Mouse (Mus musculus) stomach, embryonic 14.5 days (tissue): ENCODE measurements around the gene Cryaa. TPM values are rescaled to one million over a fixed set of nuclear protein-coding genes. Genes with fewer than 3 reads are reported as not detected.

Experiments used
- ATAC-seq: fragments of 200-750 bp; cut with Nextera tagmentation; 2 replicates; pipeline ENCODE4 v1.8.0; 2017; ENCODE audit warnings: low read depth, moderate TSS enrichment; ENCODE audit not compliant: insufficient number of reproducible peaks, insufficient read depth, low FRiP score
- H3K27ac ChIP-seq: fragments of 300-500 bp; sonication (generic); 2 replicates; pipeline ENCODE4 v1.5.1; 2014; ENCODE audit warnings: mild to moderate bottlenecking, low read length, moderate library complexity, mixed read lengths
- H3K27me3 ChIP-seq: fragments of 300-500 bp; sonication (generic); 2 replicates; pipeline ENCODE4 v1.6.1; 2014; ENCODE audit warnings: low read length, control low read depth, mixed read lengths; ENCODE audit not compliant: control insufficient read depth, insufficient read depth
- H3K36me3 ChIP-seq: fragments of 300-500 bp; sonication (generic); 2 replicates; pipeline ENCODE4 v1.6.1; 2014; ENCODE audit warnings: mild to moderate bottlenecking, control low read depth, low read length, moderate library complexity, mixed read lengths; ENCODE audit not compliant: control insufficient read depth, insufficient read depth
- H3K4me1 ChIP-seq: fragments of 300-500 bp; sonication (generic); 2 replicates; pipeline ENCODE4 v1.6.1; 2014; ENCODE audit warnings: low read length, control low read depth, mixed read lengths; ENCODE audit not compliant: control insufficient read depth, insufficient read depth
- H3K4me2 ChIP-seq: fragments of 300-500 bp; sonication (generic); replicated peaks from 2 replicates; pipeline ENCODE4 v1.6.1; 2014; ENCODE audit warnings: low read depth, low read length, control low read depth
- H3K4me3 ChIP-seq: fragments of 300-500 bp; sonication (generic); 2 replicates; pipeline ENCODE4 v1.5.1; 2014; ENCODE audit warnings: low read depth, low read length, control low read depth
- H3K9ac ChIP-seq: fragments of 300-500 bp; sonication (generic); replicated peaks from 2 replicates; pipeline ENCODE4 v1.6.1; 2014; ENCODE audit warnings: low read depth, mild to moderate bottlenecking, control low read depth, low read length, moderate library complexity, mixed read lengths
- H3K9me3 ChIP-seq: fragments of 300-500 bp; sonication (generic); 2 replicates; pipeline ENCODE4 v1.6.1; 2016; ENCODE audit warnings: low read depth, low read length, control low read depth; ENCODE audit not compliant: control insufficient read depth
- WGBS: fragments of 180-500 bp; shearing (Covaris S2); extraction: QIAGEN DNeasy Blood & Tissue Kit; methylation state at CpG from one replicate; pipeline ENCODE4 v1.1.7; 2014; 5-methylcytosine and 5-hydroxymethylcytosine counted together
- polyA plus RNA-seq: library from polyadenylated mRNA; unstranded; fragments of >200 nt; fragmentation: Nextera tagmentation; extraction: Ambion mirVana; gene quantifications from 2 replicates; pipeline ENCODE4 v1.2.1, GENCODE M21; 2014

Gene Cryaa
- polyA plus RNA-seq, 1 experiment from 2014 or later = not detected

DNA sequence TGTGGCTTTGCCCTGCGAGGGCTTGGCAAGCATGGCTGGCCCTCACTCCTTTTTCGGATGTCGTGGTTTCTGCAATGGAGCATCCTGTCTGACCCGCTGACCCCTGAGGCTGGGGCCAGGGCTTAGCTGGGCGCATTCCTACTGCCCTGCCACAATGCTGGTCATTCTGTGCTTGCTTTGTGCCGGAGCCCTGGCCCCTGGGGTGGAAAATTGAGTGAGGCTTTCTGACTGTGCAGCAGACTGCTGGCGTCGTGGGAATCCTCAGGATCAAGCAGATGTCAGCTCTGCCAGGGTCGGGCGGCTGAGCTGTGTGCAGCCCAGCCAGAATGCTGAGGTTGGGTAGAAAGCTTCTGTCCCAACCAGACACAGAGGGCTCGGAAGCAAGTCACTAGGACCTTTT lies 7.4 kb upstream of the Cryaa start:
- no peak overlapping the region for H3K27ac ChIP-seq
- H3K27me3 ChIP-seq = no peaks in the 10 kb centered on the region
- no peak overlapping the region for H3K4me2 ChIP-seq
- no peaks in the 10 kb centered on the region for H3K9me3 ChIP-seq
- no peak for ATAC-seq
- H3K9ac ChIP-seq = no peak overlapping the region
- H3K36me3 ChIP-seq = no peaks in the 10 kb centered on the region
- no peak overlapping the region for H3K4me3 ChIP-seq
- H3K4me1 ChIP-seq = 0 out of 2 replicates have a peak, but pooled peaks cover 2% of the 10 kb centered on the region
- 47% methylated on average over 11 of the region's 11 CpGs for WGBS

DNA sequence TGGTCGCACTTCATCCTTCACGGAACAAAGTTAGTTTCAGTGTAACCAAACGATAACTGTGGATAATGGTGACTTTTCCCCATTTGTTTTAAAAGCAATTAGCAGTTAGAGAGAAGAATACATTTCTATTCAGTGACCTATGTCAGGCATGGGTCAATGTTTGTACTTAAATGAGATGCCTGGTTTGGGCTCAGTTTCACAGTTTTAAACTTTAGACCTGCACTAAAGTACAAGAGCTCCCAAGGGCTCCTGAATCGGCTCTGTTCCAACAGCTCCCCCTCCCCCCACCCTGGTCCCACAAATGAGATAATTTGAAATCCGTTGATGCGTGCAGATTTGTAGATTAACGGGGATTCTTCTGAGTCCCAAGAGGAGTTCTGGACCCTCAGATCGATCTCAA lies 5.9 kb upstream of the Cryaa start:
- Histone ChIP-seq H3K27ac (no peak overlapping the region), H3K4me1 (0 out of 2 replicates have a peak, but pooled peaks cover 2% of the 10 kb centered on the region), H3K4me2 (no peak overlapping the region), H3K4me3 (no peak overlapping the region), H3K9ac (no peak overlapping the region), H3K36me3 (no peaks in the 10 kb centered on the region), H3K27me3 (no peaks in the 10 kb centered on the region), H3K9me3 (no peaks in the 10 kb centered on the region)
- ATAC-seq = no peak
- 77% methylated on average over 8 of the region's 8 CpGs for WGBS

DNA sequence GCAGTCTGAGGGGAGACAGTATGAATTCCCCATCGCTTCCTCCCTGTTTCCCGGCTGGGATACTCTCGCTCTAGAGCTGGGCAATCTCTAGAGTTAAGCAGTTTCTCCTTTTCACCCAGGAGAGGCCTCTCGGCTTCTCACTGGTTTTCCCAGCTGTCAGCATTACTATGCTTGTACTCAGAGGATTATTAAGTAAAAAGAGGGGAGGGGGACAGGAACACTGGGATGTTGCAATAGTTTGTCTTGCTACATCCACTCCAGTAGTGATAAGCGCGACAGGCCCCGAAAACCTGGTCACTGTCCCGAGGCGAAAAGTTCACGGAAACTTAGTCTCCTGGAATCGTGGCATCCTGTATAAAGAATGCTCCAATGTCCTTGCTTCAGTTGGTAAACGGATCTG lies 5.3 kb upstream of the Cryaa start:
- H3K27me3 ChIP-seq = no peaks in the 10 kb centered on the region
- no peak overlapping the region for H3K4me3 ChIP-seq
- H3K9me3 ChIP-seq = no peaks in the 10 kb centered on the region
- 82% methylated on average over 12 of the region's 12 CpGs for WGBS
- 0 out of 2 replicates have a peak, but pooled peaks cover 2% of the 10 kb centered on the region for H3K4me1 ChIP-seq
- no peak overlapping the region for H3K27ac ChIP-seq
- H3K36me3 ChIP-seq = no peaks in the 10 kb centered on the region
- H3K9ac ChIP-seq = no peak overlapping the region
- ATAC-seq = no peak
- no peak overlapping the region for H3K4me2 ChIP-seq

DNA sequence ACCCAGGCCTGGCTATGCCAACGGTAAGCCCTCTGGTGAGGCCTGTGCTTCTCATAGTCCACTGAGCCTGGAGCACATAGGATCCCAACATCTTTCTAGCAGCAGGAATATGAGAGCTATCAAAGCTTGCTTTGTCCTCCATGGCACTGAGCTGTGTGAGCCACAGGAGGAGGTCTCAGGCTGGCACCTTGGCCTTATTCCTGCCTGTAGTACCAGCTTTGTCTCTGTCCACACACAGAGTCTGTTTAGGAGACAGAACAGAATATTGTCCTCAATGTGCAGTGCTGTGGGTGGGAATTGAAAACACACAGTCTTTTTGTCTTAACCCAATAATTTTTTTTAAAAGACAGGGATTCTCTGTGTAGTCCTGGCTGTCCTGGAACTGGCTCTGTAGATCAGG lies 3.2 kb upstream of the Cryaa start:
- 57% methylated on average over 1 of the region's 1 CpGs for WGBS
- ATAC-seq = no peak
- no peaks in the 10 kb centered on the region for H3K27me3 ChIP-seq
- no peaks in the 10 kb centered on the region for H3K36me3 ChIP-seq
- no peak overlapping the region for H3K4me3 ChIP-seq
- H3K27ac ChIP-seq = no peak overlapping the region
- no peak overlapping the region for H3K9ac ChIP-seq
- no peak overlapping the region for H3K4me2 ChIP-seq
- H3K9me3 ChIP-seq = no peaks in the 10 kb centered on the region
- H3K4me1 ChIP-seq = 0 out of 2 replicates have a peak, but pooled peaks cover 2% of the 10 kb centered on the region

DNA sequence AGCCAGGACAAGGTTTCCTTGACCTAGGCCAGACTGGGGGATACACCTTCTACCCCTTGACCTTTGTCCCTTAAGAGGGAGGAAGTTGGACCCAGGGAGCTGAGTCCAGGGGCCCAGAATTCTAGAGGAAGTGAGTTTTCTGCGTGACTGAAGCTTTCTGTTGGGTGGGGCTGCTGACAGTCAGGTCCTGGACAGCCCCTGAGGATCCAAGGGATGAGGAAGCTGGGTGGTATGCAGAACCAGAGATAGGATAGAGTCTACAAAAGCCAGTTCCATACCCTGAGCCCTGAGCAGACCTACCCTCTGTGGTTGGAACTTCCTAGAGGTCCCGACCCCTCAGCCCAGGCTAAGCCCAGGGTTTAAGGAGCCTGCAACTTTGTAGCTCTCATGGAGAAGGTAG lies 2.8 kb downstream of the Cryaa start:
- WGBS = 68% methylated on average over 2 of the region's 2 CpGs
- no peak overlapping the region for H3K27ac ChIP-seq
- H3K4me3 ChIP-seq = no peak overlapping the region
- no peaks in the 10 kb centered on the region for H3K36me3 ChIP-seq
- no peak overlapping the region for H3K9ac ChIP-seq
- no peak overlapping the region for H3K4me2 ChIP-seq
- no peaks in the 10 kb centered on the region for H3K27me3 ChIP-seq
- no peaks in the 10 kb centered on the region for H3K9me3 ChIP-seq
- H3K4me1 ChIP-seq = no peaks in the 10 kb centered on the region
- no peak for ATAC-seq

DNA sequence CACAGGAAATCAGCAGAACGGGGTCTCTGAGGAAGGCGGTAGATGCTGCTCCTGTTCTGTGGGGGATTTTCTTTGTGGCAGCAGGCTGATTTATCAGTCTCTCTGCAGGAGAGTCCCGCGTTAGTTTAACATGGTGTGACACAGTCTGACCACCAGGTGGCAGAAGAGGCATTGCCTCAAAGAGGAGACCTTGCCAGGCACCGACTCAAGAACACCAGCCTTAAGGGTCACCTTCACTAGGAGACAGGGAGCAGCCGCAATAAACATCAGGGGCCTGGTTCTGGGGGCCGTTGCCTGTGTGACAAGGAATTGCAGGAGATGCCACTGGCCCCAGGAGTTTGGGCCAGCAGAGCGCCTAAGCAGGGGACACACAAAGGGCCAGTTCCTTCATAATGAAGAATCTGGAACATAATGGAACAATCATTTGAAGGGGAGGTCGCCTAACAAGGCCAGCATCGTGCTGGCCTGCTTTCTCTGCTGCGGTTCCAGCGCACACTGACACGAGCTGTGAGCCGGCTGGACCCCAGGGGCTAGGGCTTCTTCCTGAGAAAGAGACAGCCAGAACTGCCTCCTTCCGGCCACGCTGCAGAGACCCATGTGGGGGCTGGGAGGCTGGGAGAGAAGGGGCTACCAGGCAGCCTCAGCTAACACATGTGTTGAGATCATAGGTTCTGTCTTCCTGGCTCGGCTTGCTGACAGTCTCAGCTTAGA lies 8.1 kb downstream of the Cryaa start:
- Histone ChIP-seq H3K9me3 (no peaks in the 10 kb centered on the region), H3K4me1 (peaks cover 12% of the 10 kb centered on the region), H3K9ac (no peak overlapping the region), H3K4me3 (no peak overlapping the region), H3K27me3 (no peaks in the 10 kb centered on the region), H3K4me2 (peak overlapping the region; percentile 19; the same call in 1 of the 2 replicates), H3K27ac (peak overlapping the region; percentile 92), H3K36me3 (no peaks in the 10 kb centered on the region)
- peak; percentile 62; the same call in 1 of the 2 replicates for ATAC-seq
- WGBS = 16% methylated on average over 17 of the region's 17 CpGs

DNA sequence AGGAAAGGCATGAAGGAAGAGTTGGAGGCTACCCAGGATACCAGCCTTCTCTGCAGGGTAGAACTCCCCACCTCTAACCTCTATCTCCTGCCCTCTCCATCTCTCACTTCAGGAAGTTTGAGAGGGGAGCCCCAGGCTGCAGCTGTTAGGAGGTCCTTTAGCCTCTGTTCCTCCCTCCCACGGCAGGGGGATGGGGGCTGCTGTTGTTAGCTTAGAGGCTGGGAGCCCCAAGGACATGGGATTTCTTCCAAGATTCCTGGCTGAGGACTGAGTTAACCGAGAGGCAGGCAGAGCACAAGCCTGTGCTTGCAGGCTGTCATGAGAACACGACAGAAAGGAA lies 8.6 kb downstream of the Cryaa start:
- peak overlapping the region; percentile 19; the same call in 1 of the 2 replicates for H3K4me2 ChIP-seq
- 15% methylated on average over 3 of the region's 3 CpGs for WGBS

DNA sequence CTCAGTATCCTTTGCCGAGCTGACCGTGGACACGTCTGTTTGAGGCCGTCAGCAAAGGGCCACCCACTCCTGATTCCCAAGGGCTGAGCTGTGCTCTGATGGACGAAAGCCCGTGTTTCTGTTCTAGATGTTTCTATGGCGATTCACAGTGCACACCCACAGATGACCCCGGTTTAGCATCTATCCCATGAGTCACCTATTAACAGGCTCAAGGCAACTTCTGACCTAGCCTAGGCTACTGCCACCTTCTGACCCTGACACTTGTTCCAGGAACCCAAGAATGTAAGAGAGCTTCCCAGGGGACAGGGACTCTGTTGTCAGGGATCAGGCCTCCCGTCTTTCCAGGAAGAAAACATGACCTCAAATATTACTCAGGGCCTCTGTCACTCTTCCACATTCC lies 10.5 kb downstream of the Cryaa start:
- Histone ChIP-seq H3K4me3 (no peak overlapping the region), H3K9ac (no peak overlapping the region), H3K36me3 (no peaks in the 10 kb centered on the region), H3K9me3 (no peaks in the 10 kb centered on the region), H3K4me1 (peaks cover 15% of the 10 kb centered on the region), H3K27me3 (no peaks in the 10 kb centered on the region), H3K27ac (no peak overlapping the region), H3K4me2 (no peak overlapping the region)
- no peak for ATAC-seq
- WGBS = 58% methylated on average over 9 of the region's 9 CpGs

More for the DNA sequence above, 8.6 kb downstream of the Cryaa start:
- Histone ChIP-seq H3K4me3 (no peak overlapping the region), H3K27ac (peak overlapping the region; percentile 92), H3K4me1 (peaks cover 12% of the 10 kb centered on the region), H3K27me3 (no peaks in the 10 kb centered on the region), H3K9me3 (no peaks in the 10 kb centered on the region), H3K36me3 (no peaks in the 10 kb centered on the region), H3K9ac (no peak overlapping the region)
- ATAC-seq = peak; percentile 53; the same call in 1 of the 2 replicates

DNA sequence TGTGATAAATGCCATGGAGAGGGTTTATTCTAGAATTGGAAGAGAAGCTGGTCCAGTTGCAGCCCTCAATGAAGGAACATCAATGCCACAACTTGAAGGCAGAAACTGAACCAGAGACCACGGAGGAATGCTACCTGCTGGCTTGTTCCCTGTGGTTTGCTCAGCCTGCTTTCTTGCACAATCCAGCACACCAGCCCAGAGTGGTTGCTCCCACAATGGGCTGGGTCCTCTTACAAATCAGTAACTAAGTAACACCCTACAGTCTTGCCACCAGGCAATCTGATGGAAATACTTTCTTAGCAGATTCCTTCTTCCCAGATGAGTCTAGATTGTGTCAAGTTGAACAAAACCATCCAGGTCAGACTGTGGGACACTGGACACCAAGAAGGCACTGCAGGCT lies 12.0 kb downstream of the Cryaa start:
- Histone ChIP-seq H3K4me3 (no peak overlapping the region), H3K9ac (no peak overlapping the region), H3K4me2 (no peak overlapping the region), H3K36me3 (no peaks in the 10 kb centered on the region), H3K27me3 (no peaks in the 10 kb centered on the region), H3K27ac (no peak overlapping the region), H3K9me3 (no peaks in the 10 kb centered on the region), H3K4me1 (peaks cover 22% of the 10 kb centered on the region)
- no peak for ATAC-seq
- WGBS = 70% methylated on average over 1 of the region's 1 CpGs
